Mouse (Mus musculus) megakaryocyte progenitor cell, adult 5-6 weeks (primary cell): ENCODE measurements around the gene Cdkl4. TPM values are rescaled to one million over a fixed set of nuclear protein-coding genes. Genes with fewer than 3 reads are reported as not detected.

Experiments used
- ATAC-seq: replicated peaks from 2 replicates; pipeline ENCODE4 v1.8.0; 2016; ENCODE audit warnings: mild to moderate bottlenecking, moderate TSS enrichment, inconsistent platforms; ENCODE audit not compliant: poor library complexity
- total RNA-seq, 2 experiments: library from RNA; stranded (forward) in 1 of 2; stranded (reverse) in 1 of 2; fragments of 157-497, 149-512 nt in 1 of 2; fragments of 200-1000 nt in 1 of 2; gene quantifications; 2 replicates each; pipeline versions ENCODE4 v1.2.3 to v1.2.4; 2015 to 2017

Gene Cdkl4
- total RNA-seq, 2 experiments from 2014 or later, result 0.47 to 0.75 TPM

- ATAC-seq, result peak; percentile 57
Measured at GRCm38 (mm10) chr17:80517244-80517643, 60.4 kb downstream of the Cdkl4 start.

GRCm38 (mm10) chr17:80515956-80516355 lies 61.7 kb downstream of the Cdkl4 start:
- no peak for ATAC-seq

- no peak for ATAC-seq
Measured at GRCm38 (mm10) chr17:80515513-80515912, 62.1 kb downstream of the Cdkl4 start.

GRCm38 (mm10) chr17:80513766-80514165 lies 63.8 kb downstream of the Cdkl4 start:
- ATAC-seq, result peak; percentile 70

- ATAC-seq, result no peak
Measured at GRCm38 (mm10) chr17:80510459-80510855, 67.2 kb downstream of the Cdkl4 start.

GRCm38 (mm10) chr17:80509494-80510458 lies 67.8 kb downstream of the Cdkl4 start:
- ATAC-seq, result no peak

GRCm38 (mm10) chr17:80505766-80506165 lies 71.8 kb downstream of the Cdkl4 start:
- no peak for ATAC-seq

- ATAC-seq, result peak; percentile 10; the same call in 1 of the 2 replicates
Measured at GRCm38 (mm10) chr17:80505342-80505741, 72.3 kb downstream of the Cdkl4 start.

GRCm38 (mm10) chr17:80501805-80502172 lies 75.8 kb downstream of the Cdkl4 start:
- peak; percentile 57 for ATAC-seq

- peak; percentile 21 for ATAC-seq
Measured at GRCm38 (mm10) chr17:80501037-80501804, 76.4 kb downstream of the Cdkl4 start.

- no peak; the same call in 1 of the 2 replicates for ATAC-seq
Measured at GRCm38 (mm10) chr17:80500025-80500424, 77.6 kb downstream of the Cdkl4 start.

- no peak for ATAC-seq
Measured at GRCm38 (mm10) chr17:80498600-80499268, 78.9 kb downstream of the Cdkl4 start.

- ATAC-seq, result peak; percentile 10; the same call in 1 of the 2 replicates
Measured at GRCm38 (mm10) chr17:80497183-80497601, 80.4 kb downstream of the Cdkl4 start.

GRCm38 (mm10) chr17:80496607-80497170 lies 80.9 kb downstream of the Cdkl4 start:
- no peak for ATAC-seq

GRCm38 (mm10) chr17:80496185-80496584 lies 81.4 kb downstream of the Cdkl4 start:
- ATAC-seq, result no peak

GRCm38 (mm10) chr17:80493891-80494290 lies 83.7 kb downstream of the Cdkl4 start:
- no peak for ATAC-seq

- ATAC-seq, result no peak
Measured at GRCm38 (mm10) chr17:80492811-80493210, 84.8 kb downstream of the Cdkl4 start.

- no peak for ATAC-seq
Measured at GRCm38 (mm10) chr17:80492274-80492673, 85.3 kb downstream of the Cdkl4 start.

GRCm38 (mm10) chr17:80490166-80490565 lies 87.4 kb downstream of the Cdkl4 start:
- no peak for ATAC-seq

GRCm38 (mm10) chr17:80488918-80489317 lies 88.7 kb downstream of the Cdkl4 start:
- ATAC-seq, result no peak

GRCm38 (mm10) chr17:80485160-80485559 lies 92.5 kb downstream of the Cdkl4 start:
- ATAC-seq, result peak; percentile 12; the same call in 1 of the 2 replicates
